ENCODE assay signal across 8 mouse cellular contexts in genomic region chr12:13180715-13181335, GRCm38 (mm10).
DNase-seq lines count a peak whose midpoint lies in the region; ATAC-seq lines count a peak whose summit lies in the region.

No protein-coding gene starts in this region.

- WGBS in midbrain, embryonic 14.5 days = 20% methylated on average over 9 of the region's 9 CpGs

- no peaks in the 10 kb centered on the region for H3K36me3 ChIP-seq in midbrain, embryonic 14.5 days (ENCODE audit: control insufficient read depth, insufficient read depth, low read length)

- no peak overlapping the region for H3K4me3 ChIP-seq in midbrain, embryonic 14.5 days (replicated peaks; ENCODE audit: low read depth, low read length)

- H3K27me3 ChIP-seq in midbrain, embryonic 14.5 days (ENCODE audit: control insufficient read depth, insufficient read depth, low read length) = no peaks in the 10 kb centered on the region

- no peak overlapping the region for H3K4me2 ChIP-seq in midbrain, embryonic 14.5 days (ENCODE audit: low read length)

- peak overlapping the region; percentile 27; the same call in 1 of the 2 replicates for H3K27ac ChIP-seq in midbrain, embryonic 14.5 days (replicated peaks; ENCODE audit: low read depth, low read length)

- peak; percentile 21 for DNase-seq in thymus, postnatal 0 days (ENCODE audit: low spot score)
- no peak for DNase-seq in thymus, postnatal 10 days (ENCODE audit: low spot score in 2 of 2)
- peak; percentile 57 for DNase-seq in kidney, postnatal 10 days
- peak; percentile 67 for DNase-seq in midbrain, embryonic 14.5 days
- DNase-seq in adrenal gland, adult 2 months = no peak
- no peak for DNase-seq in ovary, postnatal 10 days (ENCODE audit: low spot score)

- 0 out of 2 replicates have a peak overlapping the region, but pooled peaks have one; percentile 20 for H3K9ac ChIP-seq in midbrain, embryonic 14.5 days (replicated peaks; ENCODE audit: low read length)

- peak; percentile 95 for ATAC-seq in granulocyte monocyte progenitor cell, adult 5-6 weeks (replicated peaks; ENCODE audit: poor library complexity, severe bottlenecking)
- ATAC-seq in midbrain, embryonic 14.5 days (ENCODE audit: low FRiP score, low TSS enrichment) = peak; percentile 78
- ATAC-seq in inflammation-experienced regulatory T-cells, adult 6 months = no peak

- H3K9me3 ChIP-seq in midbrain, embryonic 14.5 days (ENCODE audit: control insufficient read depth, low read length) = no peaks in the 10 kb centered on the region

- H3K4me1 ChIP-seq in midbrain, embryonic 14.5 days (ENCODE audit: control insufficient read depth, insufficient read depth, low read length) = peaks cover 9% of the 10 kb centered on the region; the same call in 1 of the 2 replicates

Comparison
In these comparisons a context has a peak if more than half of its experiments do, and no peak if none do; other contexts are left out.
1. DNase-seq: peak in thymus, postnatal 0 days (single experiment), kidney, postnatal 10 days (single experiment) and midbrain, embryonic 14.5 days (single experiment); none in thymus, postnatal 10 days (0 of 2), adrenal gland, adult 2 months (single experiment) and ovary, postnatal 10 days (single experiment).